Mouse (Mus musculus) lung, postnatal 10 days (tissue): ENCODE measurements around the gene Ccdc148.

Source experiments
- DNase-seq: peaks from one replicate; pipeline ENCODE4 v3.0.0; 2021

Ccdc148 gene

DNA sequence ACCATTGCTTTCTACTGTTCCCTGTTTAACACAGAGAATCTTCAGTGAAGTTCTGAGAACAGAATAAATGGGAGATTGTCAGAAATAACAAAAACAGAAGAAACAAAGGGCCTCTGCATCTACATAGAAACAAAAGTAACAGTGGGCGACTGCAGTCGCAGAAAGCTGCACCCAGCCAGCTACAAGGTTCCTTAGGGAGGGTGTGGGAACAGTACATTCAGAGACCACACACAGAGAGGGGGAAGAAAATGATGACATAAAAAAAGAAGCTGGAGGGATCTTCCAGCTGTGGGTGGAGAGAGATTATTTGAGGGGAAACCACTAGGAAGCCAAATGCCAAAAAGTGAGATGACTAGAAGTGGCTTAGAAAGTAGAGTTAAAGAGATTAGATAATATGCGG is 280.6 kb downstream of the Ccdc148 start:
- no peak for DNase-seq

- DNase-seq, result no peak
Observed at GRCm38 (mm10) chr2:58859134-58859533, 301.3 kb downstream of the Ccdc148 start, which contains the start of gene Gm11099. Gm11099 (plus strand) TSS chr2:58859434.

- no peak for DNase-seq
Observed at GRCm38 (mm10) chr2:58844499-58844898, 316.0 kb downstream of the Ccdc148 start.

DNA sequence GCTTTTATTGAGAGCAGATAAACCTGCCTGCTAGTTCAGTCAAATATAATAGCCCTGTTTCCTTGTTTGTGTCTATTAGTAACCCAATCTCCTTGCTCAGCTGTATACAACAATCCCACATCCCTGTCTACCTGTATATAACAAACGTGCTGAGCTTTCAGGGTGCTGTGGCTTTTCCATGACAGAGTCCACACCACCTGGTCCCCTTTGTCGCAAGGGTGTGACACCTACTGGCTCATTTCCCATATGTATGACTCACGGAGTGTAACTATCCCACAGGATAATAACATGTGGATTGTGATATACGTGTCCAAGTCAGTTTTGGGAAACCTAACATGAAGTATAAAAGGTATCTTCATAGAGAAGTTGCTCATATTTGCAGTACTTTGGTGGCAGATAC is 318.0 kb downstream of the Ccdc148 start:
- DNase-seq, result no peak

DNA sequence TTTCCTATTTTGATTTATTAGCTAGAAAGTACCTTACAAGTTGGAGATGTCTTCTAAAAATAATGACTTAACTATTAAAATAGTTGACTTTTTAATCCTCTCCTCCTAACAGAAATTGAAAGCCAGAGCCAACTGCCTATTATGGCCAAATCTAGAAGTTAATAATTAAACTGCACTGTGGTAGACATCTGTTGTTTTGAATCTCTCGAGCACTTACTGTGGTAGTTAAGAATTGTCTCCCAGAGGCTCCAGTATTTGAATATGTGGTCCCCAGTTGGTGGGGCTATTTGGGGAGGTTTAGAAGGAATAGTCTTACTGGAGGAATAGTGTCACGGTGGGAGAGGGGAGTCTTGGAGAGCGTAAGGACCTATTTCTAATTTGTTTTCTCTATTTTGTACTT is 319.5 kb downstream of the Ccdc148 start:
- DNase-seq, result no peak

DNA sequence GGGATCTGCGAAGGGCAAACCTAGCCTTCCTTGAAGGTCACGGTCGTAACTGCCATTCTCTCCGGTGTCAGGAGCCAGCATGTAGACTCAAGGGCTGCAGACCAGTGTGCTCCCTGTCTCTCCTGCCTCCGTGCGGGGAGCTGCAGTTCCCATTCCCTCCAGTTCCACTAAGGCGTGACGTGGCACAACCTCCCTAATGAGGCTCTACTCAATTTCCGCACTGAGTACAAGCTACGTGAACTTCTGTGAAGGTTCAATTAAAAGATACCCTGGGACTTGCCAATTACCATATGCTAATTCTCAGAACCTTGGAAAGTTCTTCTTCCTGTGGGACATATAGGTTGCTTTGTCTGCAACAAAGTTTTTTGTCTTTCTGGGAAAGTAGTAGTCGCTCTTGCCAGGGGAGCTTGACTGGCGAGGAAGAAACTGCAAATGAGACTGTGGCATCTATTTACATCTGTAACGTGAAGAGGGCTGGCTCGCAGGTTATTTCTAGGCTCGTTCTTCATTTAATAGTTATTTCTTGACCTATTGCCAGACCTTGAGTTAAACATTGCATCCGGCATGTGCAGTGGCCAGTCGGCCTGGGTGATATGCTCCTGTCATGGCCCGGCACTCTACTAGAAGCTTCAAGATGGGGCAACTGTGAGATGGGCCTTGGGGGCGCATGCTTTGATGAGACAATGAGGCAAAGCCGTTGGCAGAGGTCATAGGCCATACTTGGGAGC is 328.1 kb downstream of the Ccdc148 start:
- no peak for DNase-seq

- DNase-seq, result peak; percentile 61
Observed at GRCm38 (mm10) chr2:58829981-58830742, 330.3 kb downstream of the Ccdc148 start.

GRCm38 (mm10) chr2:58828910-58829600 is 331.4 kb downstream of the Ccdc148 start:
- DNase-seq, result peak; percentile 59

GRCm38 (mm10) chr2:58812941-58813340 is 347.5 kb downstream of the Ccdc148 start:
- no peak for DNase-seq

- no peak for DNase-seq
Observed at GRCm38 (mm10) chr2:58799623-58800022, 360.9 kb downstream of the Ccdc148 start.

- no peak for DNase-seq
Observed at GRCm38 (mm10) chr2:58799126-58799525, 361.4 kb downstream of the Ccdc148 start.

DNA sequence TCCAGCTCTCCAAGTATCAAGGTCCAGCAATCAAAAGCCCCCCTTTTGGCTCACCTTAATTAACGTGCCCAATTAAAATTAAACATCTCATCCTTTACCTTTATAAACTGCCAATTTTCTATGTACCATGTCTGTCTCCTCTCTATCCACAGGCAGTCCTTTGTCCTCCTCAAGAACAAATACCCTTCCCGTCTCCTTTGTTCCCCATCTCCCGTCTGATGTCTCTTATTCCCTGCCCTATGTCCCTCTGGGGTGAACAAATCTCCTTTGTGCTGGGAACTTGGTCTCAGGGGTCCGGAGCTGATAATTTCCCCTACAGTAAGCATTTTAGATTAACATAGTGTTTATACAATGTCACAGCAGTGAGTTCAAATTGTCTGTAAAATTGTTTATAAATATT is 363.0 kb downstream of the Ccdc148 start:
- DNase-seq, result no peak

GRCm38 (mm10) chr2:58795432-58795831 is 365.1 kb downstream of the Ccdc148 start:
- DNase-seq, result no peak

GRCm38 (mm10) chr2:58794489-58794888 is 366.0 kb downstream of the Ccdc148 start:
- DNase-seq, result peak; percentile 17

DNA sequence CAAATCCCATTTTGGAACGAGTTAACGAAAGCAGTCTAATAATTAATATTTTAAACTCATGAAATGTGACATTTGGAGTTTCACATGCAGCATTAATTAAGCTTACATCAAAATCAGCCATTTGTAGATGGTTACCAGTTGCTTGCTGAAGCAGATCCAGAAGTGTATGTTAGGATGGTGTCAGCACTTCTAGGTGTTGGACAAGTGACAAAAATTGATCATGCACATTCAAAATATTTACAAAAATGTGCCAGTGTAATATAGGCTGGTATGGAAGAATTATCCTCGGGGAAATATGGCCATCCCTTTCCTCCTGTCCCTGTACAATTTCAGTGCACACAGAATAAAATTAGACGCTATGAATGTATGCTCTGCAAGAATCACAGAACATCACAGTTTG is 370.1 kb downstream of the Ccdc148 start:
- DNase-seq, result no peak

GRCm38 (mm10) chr2:58789934-58790333 is 370.5 kb downstream of the Ccdc148 start:
- DNase-seq, result no peak

- DNase-seq, result no peak
Observed at GRCm38 (mm10) chr2:58787360-58787759, 373.1 kb downstream of the Ccdc148 start.

GRCm38 (mm10) chr2:58786681-58787080 is 373.8 kb downstream of the Ccdc148 start:
- no peak for DNase-seq

GRCm38 (mm10) chr2:58786177-58786576 is 374.3 kb downstream of the Ccdc148 start:
- DNase-seq, result peak; percentile 34

GRCm38 (mm10) chr2:58783526-58783925 is 377.0 kb downstream of the Ccdc148 start:
- no peak for DNase-seq

DNA sequence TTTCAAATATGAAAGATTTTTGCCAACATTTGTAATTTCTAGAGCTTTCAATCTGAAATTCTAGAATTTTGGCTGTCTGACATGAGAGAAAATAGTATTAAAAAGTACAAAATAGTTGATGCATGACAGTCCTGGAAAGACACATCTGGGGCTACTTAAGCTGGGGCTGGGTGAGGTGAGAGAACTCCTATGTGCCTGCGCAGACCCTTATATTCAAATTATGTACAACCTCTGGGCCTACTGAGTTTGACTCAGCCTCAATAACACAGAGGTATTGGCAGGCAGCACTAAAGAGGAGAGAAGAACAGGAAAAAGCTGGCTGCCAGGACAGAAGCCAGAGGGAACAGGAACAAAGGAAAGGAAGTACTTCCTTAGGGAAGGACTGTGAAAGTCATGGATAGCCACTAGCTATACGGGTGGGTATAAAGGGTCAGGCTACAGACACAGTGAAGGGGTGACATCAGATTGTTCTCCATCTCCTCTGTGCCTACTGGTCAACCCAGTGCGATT is 381.4 kb downstream of the Ccdc148 start:
- DNase-seq, result peak; percentile 54

DNA sequence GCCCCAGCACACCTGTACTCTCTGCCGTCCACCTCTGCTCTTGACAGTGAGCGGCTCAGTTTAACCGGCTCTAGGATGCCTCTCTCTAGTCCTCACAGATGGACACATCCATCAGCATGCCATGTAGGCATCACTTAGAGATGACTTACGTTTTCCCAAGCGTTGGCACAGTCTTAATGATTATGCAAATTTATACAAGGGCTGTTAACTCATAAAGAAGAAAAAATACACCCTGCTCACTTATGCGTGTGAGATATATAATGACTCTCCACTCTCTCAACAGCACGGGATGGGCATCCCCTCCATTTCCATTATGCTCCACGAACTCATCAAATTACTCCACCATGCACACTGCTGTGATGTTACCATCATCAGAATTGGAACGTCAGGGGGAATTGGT is 386.6 kb downstream of the Ccdc148 start:
- DNase-seq, result no peak
